Mouse (Mus musculus) ovary, adult 18-20 months (tissue): ENCODE results near the gene Rnf227.
"Not testable (repeated sequence)": the region's sequence is repeated elsewhere in the genome, so short reads cannot be mapped to it uniquely, and the experiment has no call there.

ENCODE experiments used
- DNase-seq: peaks from one replicate; pipeline ENCODE4 v3.0.0; 2022; ENCODE audit warnings: low spot score, mixed read lengths

Gene Rnf227

GRCm38 (mm10) chr11:69340161-69341131 is at the start of gene Rnf227:
Rnf227 (plus strand) TSS chr11:69340461.
- DNase-seq = peak; percentile 47

GRCm38 (mm10) chr11:69291111-69291510 is 49.1 kb upstream of the Rnf227 start:
- DNase-seq = no peak

- no peak for DNase-seq
Observed at GRCm38 (mm10) chr11:69295286-69295685, 45.0 kb upstream of the Rnf227 start.

GRCm38 (mm10) chr11:69297799-69298198 is 42.5 kb upstream of the Rnf227 start:
- DNase-seq = no peak

GRCm38 (mm10) chr11:69298231-69298630 is 42.0 kb upstream of the Rnf227 start:
- no peak for DNase-seq

- DNase-seq = no peak
Observed at GRCm38 (mm10) chr11:69302817-69303216, 37.4 kb upstream of the Rnf227 start.

- DNase-seq = no peak
Observed at GRCm38 (mm10) chr11:69305291-69305690, 35.0 kb upstream of the Rnf227 start.

GRCm38 (mm10) chr11:69306039-69306438 is 34.2 kb upstream of the Rnf227 start:
- no peak for DNase-seq

- DNase-seq = no peak
Observed at GRCm38 (mm10) chr11:69311266-69311665, 29.0 kb upstream of the Rnf227 start.

GRCm38 (mm10) chr11:69316361-69316760 is 23.9 kb upstream of the Rnf227 start:
- DNase-seq = no peak

- not testable (repeated sequence) for DNase-seq
Observed at GRCm38 (mm10) chr11:69318000-69318399, 22.3 kb upstream of the Rnf227 start.

- DNase-seq = no peak
Observed at GRCm38 (mm10) chr11:69321580-69321979, 18.7 kb upstream of the Rnf227 start.

GRCm38 (mm10) chr11:69322010-69322409 is 18.3 kb upstream of the Rnf227 start:
- DNase-seq = no peak

GRCm38 (mm10) chr11:69322693-69323471 is 17.4 kb upstream of the Rnf227 start:
- no peak for DNase-seq

GRCm38 (mm10) chr11:69323667-69324111 is 16.6 kb upstream of the Rnf227 start, which contains the start of the genes Cntrob and Trappc1:
Cntrob (minus strand) TSS chr11:69323775.
Trappc1 (plus strand) TSS chr11:69323980.
- peak; percentile 99 for DNase-seq

- DNase-seq = no peak
Observed at GRCm38 (mm10) chr11:69324749-69325148, 15.5 kb upstream of the Rnf227 start.

GRCm38 (mm10) chr11:69325628-69326407 is 14.4 kb upstream of the Rnf227 start, which contains the start of gene Kcnab3:
Kcnab3 (plus strand) TSS chr11:69326258.
- DNase-seq = peak; percentile 85

- no peak for DNase-seq
Observed at GRCm38 (mm10) chr11:69326408-69327156, 13.7 kb upstream of the Rnf227 start.

- DNase-seq = no peak
Observed at GRCm38 (mm10) chr11:69327157-69327442, 13.2 kb upstream of the Rnf227 start.

GRCm38 (mm10) chr11:69327648-69328047 is 12.6 kb upstream of the Rnf227 start:
- DNase-seq = no peak

- no peak for DNase-seq
Observed at GRCm38 (mm10) chr11:69328517-69328916, 11.7 kb upstream of the Rnf227 start.
